Mouse (Mus musculus) testis, postnatal 14 days (tissue): ENCODE measurements around the gene Fbxl7.
"Not testable (repeated sequence)": the region's sequence is repeated elsewhere in the genome, so short reads cannot be mapped to it uniquely, and the experiment has no call there.

ENCODE experiments used
- DNase-seq: peaks from one replicate; pipeline ENCODE4 v3.0.0; 2021; ENCODE audit warnings: low spot score

Gene Fbxl7

GRCm38 (mm10) chr15:26809569-26809968 is 85.8 kb downstream of the Fbxl7 start:
- no peak for DNase-seq

GRCm38 (mm10) chr15:26804046-26804445 is 91.3 kb downstream of the Fbxl7 start:
- no peak for DNase-seq

- DNase-seq: no peak
These were observed 95.8 kb downstream of the Fbxl7 start for GRCm38 (mm10) chr15:26799457-26800021.

GRCm38 (mm10) chr15:26795937-26796336 is 99.4 kb downstream of the Fbxl7 start:
- DNase-seq: no peak

- no peak for DNase-seq
These were observed 99.9 kb downstream of the Fbxl7 start for GRCm38 (mm10) chr15:26795518-26795917.

- DNase-seq: no peak
These were observed 108.2 kb downstream of the Fbxl7 start for GRCm38 (mm10) chr15:26787148-26787547.

GRCm38 (mm10) chr15:26780557-26780956 is 114.8 kb downstream of the Fbxl7 start:
- DNase-seq: no peak

- DNase-seq: no peak
These were observed 116.3 kb downstream of the Fbxl7 start for GRCm38 (mm10) chr15:26779129-26779528.

- no peak for DNase-seq
These were observed 119.7 kb downstream of the Fbxl7 start for GRCm38 (mm10) chr15:26775720-26776119.

- DNase-seq: no peak
These were observed 120.5 kb downstream of the Fbxl7 start for GRCm38 (mm10) chr15:26774895-26775294.

GRCm38 (mm10) chr15:26761651-26762050 is 133.7 kb downstream of the Fbxl7 start:
- DNase-seq: no peak

- no peak for DNase-seq
These were observed 146.9 kb downstream of the Fbxl7 start for GRCm38 (mm10) chr15:26748484-26748883.

GRCm38 (mm10) chr15:26732366-26732765 is 163.0 kb downstream of the Fbxl7 start:
- DNase-seq: no peak

GRCm38 (mm10) chr15:26730760-26731159 is 164.6 kb downstream of the Fbxl7 start:
- DNase-seq: no peak

- not testable (repeated sequence) for DNase-seq
These were observed 166.0 kb downstream of the Fbxl7 start for GRCm38 (mm10) chr15:26729341-26729740.

GRCm38 (mm10) chr15:26718390-26719036 is 176.9 kb downstream of the Fbxl7 start:
- DNase-seq: peak; percentile 8

- DNase-seq: peak; percentile 36
These were observed 177.4 kb downstream of the Fbxl7 start for GRCm38 (mm10) chr15:26717952-26718351.

GRCm38 (mm10) chr15:26716181-26716580 is 179.2 kb downstream of the Fbxl7 start:
- DNase-seq: no peak

GRCm38 (mm10) chr15:26715635-26716034 is 179.7 kb downstream of the Fbxl7 start:
- DNase-seq: no peak

GRCm38 (mm10) chr15:26712271-26712670 is 183.1 kb downstream of the Fbxl7 start:
- no peak for DNase-seq

- DNase-seq: no peak
These were observed 190.4 kb downstream of the Fbxl7 start for GRCm38 (mm10) chr15:26704966-26705365.

GRCm38 (mm10) chr15:26703156-26703840 is 192.1 kb downstream of the Fbxl7 start:
- DNase-seq: no peak

GRCm38 (mm10) chr15:26701949-26702675 is 193.3 kb downstream of the Fbxl7 start:
- DNase-seq: no peak
